Mouse (Mus musculus) frontal cortex, postnatal 14 days (tissue): ENCODE results near the gene Pcdh15.
A peak's percentile ranks its signal among the peaks of the same experiment; 100 is the strongest.

ENCODE experiments used
- DNase-seq, 2 experiments: peaks; one replicate each; pipeline ENCODE4 v3.0.0; 2022; ENCODE audit warnings: low spot score in 2 of 2

The Pcdh15 gene

DNA sequence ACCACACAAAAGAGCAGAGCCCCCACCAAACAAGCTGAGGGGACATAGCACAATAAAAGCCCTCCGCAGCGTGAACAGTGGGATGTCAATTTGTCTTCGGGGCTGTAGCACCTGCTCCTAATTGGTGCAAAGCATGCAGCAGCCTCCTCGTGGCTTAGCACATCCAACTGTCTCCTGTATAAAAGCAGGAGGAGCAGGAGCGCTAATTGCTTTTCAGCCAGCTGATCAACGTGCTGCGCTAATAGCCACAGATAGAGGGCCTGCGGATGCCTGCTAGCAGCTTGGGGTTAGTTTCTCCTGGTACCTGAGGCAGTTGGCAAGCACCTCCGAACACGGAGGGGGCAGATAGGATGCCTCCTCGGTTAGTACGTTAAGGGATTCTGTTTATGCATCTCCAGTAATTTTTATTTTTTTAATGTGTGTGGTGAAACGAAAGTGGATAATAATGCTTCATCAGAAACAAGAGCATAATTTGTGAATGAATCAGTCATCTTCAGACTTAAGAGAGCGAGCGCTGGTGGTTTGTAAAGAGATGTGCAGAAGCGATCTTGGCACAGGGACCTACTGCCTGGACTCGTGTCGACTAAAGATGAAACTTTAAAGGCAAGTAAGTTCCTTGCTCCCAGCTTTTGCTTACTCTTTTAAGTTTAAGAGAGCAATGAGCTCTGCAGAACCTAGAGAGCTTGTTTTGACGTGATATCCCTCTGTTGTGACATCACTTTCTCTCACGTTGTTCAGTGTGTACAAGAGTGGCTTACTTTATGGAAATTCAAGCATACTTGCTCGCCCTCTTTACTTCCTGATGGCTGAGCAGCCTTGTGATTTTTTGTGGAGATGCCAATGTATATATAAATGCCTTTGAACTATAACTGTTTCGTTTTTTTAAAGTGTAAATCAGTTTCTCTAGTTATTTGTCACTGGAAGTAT, 722.8 kb downstream of the Pcdh15 start:
- peak in 1 of 2 experiments; percentile 18 for DNase-seq

DNA sequence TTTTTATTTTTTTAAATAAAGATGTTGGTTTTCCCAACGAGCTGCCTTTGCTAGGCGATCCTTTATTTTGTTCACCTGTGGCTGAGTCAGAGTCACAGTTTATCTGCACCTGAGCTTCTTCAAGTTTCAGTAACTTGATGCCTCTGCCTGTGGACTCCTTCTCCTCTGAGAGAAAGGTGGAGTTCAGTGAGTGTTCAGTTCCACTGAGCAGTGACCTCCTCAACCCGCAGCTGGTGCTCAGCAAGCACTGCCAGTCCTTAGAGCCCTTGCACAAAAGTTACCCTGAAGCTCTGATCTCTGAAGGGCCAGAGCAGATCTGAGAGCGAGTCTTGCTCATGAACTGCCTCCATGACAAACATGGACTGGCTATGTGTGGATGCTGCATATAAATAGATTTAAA, 724.1 kb downstream of the Pcdh15 start:
- no peak for DNase-seq

- peak in 1 of 2 experiments; percentile 13 for DNase-seq
Observed at GRCm38 (mm10) chr10:73826354-73826753, 727.2 kb downstream of the Pcdh15 start.

DNA sequence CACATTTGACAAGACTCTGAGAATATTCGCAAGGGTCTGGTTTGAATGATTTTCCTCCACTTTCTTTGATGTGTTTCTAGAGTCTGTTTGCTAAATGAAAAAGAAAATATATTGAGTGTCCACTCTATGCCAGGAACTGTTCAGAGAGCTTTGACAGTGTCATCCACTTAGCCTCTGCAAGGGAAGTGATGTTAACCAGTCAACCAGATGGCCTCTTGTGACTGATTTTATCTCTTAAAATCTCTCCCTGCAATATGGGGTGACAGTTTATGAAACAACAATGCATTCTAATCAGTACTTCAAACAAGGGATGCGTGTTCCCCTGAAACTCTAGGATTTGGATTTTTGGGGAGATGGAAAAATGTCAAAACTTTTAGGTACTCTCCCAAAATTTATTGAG, 729.6 kb downstream of the Pcdh15 start:
- DNase-seq, result no peak

DNA sequence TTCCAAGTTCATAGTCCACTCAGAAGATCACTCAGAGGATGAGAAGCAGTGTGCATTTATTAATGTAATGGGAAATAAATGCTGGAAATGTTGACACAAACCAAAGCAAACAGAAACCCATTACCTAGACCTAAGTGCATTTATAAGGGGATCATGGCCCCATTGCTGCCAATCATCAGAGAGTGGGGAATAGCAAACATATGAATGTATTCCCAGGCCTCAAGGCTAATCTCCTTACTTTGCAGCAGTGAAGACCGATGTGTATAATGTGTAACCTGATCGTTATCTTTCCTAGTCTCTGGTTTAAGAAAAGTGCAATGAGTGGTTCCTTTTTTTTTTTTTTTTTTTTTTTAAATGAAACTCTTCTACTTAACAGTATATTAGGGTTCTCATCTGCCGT, 745.9 kb downstream of the Pcdh15 start:
- no peak for DNase-seq

- no peak for DNase-seq
Observed at GRCm38 (mm10) chr10:73862181-73862580, 763.0 kb downstream of the Pcdh15 start.

DNA sequence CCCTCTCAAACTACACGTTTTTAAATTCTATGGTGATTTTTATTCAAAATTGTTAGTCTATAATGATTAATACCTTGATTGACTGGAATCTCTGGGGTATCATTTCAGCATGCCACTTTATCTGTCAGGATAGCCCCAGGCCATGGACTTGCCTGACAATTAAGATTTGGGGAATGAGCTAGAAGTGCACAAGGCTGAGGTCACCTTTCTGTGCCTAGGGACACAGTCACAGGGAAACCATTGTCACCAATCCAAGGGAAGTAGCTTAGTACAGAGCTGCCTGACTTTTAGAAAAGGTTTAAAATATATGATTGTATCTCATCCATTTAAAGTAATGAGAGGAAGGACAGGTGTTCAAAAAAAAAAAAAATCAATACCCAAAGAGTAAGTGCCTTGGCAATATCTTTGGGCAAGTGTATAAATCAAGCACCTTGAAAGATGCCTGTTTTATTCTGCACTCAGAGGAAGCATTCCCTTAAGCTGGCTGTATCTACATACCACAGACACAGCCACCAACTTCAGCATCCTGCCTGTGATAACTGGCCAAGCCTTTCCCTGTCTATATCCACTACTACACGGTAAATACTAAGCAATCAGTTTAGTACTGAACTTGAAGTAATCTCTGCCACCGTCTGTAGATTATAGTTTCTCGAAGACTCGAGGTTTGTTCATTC, 779.0 kb downstream of the Pcdh15 start:
- DNase-seq, result no peak

DNA sequence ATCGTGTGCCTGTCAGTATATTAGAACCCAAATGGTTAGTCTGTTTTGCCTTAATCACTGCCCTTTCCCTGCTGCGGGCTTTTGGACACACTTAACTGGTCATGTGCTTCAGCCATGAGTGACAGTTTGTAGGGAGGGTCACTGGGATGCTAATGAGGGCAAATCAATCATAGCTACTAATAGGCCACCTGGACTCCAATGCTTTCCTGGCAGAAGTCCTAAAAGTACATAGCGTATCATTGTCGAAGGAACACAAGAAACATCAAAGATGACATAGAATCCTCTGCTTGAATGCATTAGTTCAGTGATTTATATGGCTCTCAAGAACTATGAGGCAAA, 779.6 kb downstream of the Pcdh15 start:
- no peak for DNase-seq

DNA sequence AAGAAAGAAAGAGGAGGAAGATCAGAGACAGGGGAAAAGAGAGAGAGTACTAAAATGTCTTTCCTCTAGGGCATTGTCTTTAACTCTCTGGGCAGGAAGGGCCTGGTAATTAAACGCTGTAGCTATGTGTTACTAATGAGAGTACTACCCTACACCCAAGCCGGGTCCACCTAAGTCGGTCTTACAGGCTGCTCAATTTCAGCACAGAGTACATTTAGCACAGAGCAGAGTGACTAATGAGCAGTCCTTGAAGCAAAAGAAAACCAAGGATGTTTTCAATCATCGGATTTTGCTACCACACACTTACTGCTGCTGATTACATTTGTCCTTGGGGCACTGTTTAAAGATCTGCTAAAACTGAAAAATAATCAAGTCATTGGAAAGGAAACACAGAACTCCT, 788.6 kb downstream of the Pcdh15 start:
- DNase-seq, result no peak

DNA sequence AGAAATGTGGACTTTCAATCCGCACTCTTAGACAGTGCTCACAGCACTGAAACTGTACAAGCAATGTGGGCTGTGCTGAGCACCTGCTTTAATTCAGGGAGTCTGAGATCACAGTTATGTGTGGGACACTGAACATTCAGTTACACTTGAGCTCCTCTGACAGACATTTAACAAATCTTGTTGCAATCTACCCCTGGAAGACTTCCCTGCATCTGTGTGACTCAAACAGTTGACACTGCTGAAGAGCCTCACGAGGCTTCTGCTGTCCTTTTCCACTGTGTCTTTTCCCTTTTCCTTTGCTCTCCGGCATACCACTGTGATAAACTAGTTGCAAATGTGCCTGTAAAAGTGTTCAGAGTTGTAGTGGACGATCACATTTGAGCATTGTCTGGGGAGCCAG, 793.1 kb downstream of the Pcdh15 start:
- no peak for DNase-seq

DNA sequence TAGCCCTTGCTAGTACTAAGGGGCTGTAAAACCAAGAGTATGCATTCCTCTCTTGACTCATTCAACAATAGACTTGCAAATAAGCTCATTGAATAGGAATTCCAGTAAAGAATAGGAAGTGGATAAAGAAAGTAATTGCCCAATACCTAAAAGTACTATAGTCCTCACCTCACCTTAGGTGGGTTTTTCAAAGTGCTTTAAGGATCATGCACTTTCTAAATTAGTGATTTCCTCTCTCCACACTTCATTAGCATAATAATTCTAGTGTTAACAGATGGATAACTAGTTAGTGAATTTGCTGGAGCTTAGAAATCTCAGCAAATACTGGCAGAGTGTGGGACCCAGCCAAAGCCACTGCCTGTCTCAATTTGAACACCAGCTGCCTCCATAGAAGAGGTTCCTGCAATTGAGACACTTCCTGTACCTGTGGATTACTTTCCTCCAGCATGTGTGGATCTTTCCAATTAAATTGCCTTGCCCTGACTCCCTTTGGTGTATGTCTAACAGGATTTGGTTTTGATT, 797.0 kb downstream of the Pcdh15 start:
- no peak for DNase-seq

DNA sequence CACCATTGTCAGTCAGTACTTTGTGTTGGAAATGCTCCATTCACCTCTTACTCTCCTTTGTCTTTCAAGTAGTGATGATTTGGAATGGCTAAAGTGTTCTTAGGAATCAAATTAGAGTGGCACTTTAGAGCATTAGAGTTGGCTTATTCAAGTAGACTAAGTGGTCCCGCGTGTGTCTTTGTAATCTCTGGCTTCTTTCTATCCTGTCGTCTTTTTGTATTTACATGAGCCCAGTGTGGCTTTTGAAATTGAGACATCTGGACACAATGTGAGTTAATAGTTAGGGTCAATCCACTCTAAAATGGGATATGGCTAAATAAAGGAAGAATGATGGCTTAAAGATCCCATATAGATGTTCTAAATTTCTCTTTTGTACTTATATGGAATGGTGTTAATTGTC, 800.0 kb downstream of the Pcdh15 start:
- no peak for DNase-seq

- no peak for DNase-seq
Observed at GRCm38 (mm10) chr10:73907626-73908025, 808.5 kb downstream of the Pcdh15 start.

DNA sequence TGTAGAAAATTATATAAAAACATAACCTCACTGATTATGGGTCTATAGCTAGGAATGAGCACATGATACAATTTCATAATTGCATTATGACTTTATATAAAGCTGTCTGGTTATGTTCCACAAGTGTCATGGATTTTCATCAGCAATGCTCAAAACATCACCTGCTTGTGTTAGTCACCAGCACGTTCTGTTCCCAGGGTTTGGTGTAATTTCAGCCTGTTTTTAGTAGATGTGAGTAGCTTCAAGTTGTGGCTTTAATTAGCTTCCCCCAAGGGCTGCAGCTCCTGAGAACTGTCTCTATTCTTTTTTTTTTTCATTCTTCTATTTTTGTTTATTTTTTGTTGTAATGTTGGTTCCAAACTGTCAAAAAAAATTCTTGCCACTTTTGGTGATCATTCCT, 809.4 kb downstream of the Pcdh15 start:
- DNase-seq, result no peak

- no peak for DNase-seq
Observed at GRCm38 (mm10) chr10:73915170-73915569, 816.0 kb downstream of the Pcdh15 start.

DNA sequence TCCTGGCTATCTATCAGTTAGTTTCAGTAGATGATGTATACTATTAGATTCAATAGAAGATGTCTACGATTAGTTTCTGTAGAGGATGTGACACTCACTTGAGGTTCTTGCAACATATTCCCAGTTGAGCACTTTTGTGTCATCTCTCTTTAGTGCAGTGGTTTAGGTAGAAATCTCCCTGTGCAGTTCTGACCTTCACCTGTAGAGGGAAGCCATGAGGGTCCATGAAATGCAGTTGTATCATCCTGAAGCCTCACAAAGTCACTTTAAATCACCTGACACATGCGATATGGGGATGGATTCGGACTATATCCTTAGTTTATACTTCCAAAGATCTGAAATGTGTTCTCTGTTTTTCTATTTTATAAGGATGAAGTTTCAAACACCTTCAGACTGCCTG, 822.4 kb downstream of the Pcdh15 start:
- no peak for DNase-seq

DNA sequence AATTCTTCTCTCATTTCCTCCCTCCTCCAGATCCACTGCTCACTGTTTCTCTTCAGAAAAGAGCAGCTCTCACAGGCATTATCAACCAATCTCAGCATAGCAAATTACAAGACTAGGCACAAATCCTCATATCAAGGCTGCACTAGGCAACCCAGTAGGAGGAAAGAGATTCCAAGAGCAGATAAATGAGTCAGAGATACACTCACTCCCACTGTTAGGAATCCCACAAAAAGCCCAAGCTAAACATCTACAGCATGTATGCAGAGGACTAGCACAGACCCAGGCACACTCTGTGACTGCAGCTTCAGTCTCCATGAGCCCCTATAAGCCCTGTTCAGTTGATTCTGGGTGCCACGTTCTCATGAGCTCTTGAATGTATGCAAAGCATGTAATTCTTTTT, 829.5 kb downstream of the Pcdh15 start:
- no peak for DNase-seq

DNA sequence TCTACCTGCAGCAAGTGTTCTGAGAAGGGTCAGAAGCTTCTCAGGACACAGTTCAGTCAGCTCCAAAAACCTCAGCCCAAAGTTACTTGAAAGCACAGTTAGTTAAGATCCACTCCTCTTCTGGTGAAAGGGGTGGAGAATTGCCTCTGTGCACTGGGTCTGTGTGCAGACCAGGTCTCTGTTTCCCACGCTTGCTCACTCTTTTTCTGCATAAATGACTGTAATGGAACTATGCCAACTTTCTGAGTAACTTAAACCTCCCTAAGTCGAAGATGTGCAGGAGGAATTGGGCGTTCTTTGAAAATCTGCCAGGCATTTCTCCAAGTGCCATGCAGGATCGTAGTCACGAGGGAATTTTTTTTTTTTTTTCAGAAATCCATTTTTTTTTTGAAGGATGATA, 830.6 kb downstream of the Pcdh15 start:
- DNase-seq, result no peak

DNA sequence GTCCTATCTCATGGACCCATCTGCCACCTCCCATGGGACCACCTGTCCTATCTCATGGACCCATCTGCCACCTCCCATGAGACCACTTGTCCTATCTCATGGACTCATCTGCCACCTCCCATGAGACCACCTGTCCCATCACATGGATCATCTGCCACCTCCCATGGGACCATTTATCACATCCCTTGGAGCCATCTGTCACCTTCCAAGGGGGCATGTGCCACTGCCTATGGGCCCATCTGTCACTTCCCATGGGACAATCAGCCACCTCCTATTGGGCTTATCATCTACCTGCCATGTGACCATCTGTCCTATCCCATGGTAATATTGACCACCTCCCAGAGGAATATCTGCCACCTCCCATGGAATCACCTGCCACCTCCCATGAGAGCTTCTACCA, 832.0 kb downstream of the Pcdh15 start:
- no peak for DNase-seq

GRCm38 (mm10) chr10:73931996-73932679, 833.0 kb downstream of the Pcdh15 start:
- no peak for DNase-seq

DNA sequence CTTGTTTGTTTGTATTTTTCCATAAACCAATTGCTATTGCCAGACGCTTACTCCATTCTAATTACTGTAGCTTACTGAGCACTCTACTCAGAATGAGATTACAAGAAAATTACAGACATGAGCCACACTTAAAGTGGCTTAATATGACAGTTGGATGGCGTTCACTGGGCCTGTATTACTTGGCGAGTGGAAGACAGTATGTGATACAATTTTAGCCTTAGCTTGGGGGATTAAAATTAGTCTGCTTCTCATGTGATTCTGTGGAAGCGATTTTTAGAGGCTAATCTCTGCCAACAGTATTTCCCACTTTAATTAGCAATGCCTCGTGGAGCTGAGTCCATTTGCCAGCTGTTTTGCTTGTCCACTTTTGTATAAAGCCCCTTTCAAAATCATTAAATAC, 837.0 kb downstream of the Pcdh15 start:
- no peak for DNase-seq

- no peak for DNase-seq
Observed at GRCm38 (mm10) chr10:73938989-73939388, 839.8 kb downstream of the Pcdh15 start.

DNA sequence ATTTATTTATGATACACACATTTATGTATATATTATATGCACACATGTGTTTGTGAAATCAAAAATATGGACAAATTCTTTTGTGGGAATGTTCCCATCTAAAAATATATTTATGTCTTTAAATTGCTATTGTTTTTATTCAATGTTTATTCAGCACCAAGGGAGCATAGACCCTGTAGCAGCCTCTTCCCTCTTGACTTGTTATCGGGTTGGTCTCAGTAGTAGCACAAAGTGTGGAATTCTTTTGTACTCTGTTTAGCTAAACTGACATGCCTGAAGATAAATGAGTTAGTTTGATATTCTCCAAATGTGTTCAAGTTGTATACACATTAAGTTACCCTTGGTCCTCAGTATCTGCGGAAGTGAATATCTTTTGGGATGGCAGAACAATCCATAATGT, 848.7 kb downstream of the Pcdh15 start:
- DNase-seq, result no peak
